Mouse (Mus musculus) right cerebral cortex, postnatal 14 days (tissue): Measurements from ENCODE around the gene Sh3bp1.

ENCODE experiments used
- DNase-seq: peaks from one replicate; pipeline ENCODE4 v3.0.0; 2022

Gene Sh3bp1

DNA sequence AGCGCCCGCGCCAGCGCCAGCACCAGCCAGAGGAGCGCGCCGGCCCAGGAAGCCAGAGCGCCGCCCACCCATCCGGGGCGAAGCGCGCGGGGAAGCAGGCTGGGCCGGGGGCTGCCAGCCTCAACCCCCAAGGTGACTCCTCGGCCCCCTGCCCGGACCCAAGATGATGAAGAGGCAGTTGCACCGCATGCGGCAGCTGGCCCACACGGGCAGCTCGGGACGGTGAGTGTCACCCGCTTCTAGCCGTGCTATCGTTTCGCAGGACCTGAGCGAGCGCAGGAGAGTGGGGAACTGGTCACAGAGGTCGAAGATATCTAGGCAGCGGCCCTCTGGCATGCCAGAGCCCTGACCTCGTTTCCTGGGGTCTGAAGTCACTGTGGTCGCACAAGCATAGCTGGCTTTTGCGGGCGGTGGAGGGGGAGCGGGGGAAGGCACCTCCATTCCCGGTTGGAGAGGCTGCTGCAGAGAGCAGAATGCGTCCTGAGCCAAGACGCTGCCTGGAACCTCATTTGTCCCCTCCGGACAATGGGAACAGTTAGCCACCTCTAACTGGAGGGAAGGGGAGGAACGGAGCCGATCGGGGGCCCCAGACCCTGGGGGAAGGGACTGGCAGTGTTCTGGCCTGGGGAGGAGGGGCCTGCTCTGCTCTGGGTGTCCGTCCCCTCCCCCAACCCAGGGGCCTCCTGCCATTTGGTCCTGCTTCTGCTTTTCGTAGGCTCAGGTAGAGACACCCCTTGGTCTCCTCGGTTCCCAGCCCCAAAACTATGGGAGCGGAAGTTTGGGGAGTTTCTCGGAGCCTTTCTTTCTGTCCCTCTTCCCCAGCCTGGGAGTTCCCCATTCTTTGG, at the start of gene Sh3bp1:
Gene Sh3bp1, plus strand, starts transcription at position 29 of the 845 bp plus-strand sequence.
- peak; percentile 68 for DNase-seq

DNA sequence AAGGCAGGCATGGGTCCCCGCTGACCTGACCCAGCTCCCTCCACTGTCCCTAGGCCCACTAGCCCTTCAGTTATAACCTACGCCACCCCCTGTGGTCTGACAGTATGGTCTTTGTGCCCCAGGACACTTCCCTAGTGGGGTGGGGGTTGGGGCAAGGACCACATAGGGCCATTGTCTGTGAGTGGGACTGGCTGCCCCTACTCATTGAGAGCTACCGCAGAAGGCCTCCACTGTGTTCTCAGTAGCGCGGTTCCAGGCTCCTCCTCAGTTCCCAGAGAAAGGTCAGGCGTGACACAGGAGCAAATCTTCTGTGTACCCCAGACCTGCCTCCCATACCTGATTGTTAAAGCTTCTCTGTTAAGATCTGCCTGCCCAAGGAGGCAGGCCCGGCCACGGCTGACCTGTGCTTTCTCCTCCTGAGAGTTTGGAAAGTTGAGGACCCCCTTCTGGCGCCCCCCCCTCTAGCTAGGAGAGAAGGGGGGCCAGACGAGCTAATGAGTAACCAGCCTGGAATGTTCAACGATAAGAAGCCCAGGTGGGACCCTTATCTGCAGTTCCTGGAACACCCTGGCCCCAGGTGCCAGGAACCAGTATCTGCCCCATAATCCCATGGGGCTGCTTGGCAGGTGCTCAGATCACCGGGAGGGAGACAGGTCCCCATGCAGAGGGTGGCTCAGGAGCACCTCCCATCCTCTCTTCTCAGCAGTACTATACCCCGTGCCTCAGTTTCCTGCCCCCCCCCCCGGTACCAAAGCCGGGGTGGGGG, 49.3 kb upstream of the Sh3bp1 start:
- DNase-seq: no peak

DNA sequence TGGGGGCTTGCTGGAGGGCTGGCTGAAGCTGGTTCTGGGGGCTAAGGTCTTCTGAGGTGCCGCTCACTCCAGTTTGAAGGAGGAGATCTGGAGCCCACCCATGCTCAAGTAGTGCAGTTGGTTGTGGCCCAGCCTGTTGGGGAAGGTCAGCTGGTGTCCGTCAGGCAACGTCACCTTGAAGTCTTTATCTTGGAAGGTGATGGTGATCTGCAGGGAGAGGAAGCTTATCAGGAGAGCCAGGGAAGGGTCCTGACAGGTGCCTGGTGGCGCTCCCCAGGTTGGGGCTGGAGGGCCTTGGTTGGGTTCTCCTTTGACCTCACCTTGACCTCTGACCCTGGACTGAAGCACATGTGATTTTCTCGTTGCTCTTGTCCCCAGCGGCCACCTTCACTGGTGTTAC, 48.6 kb upstream of the Sh3bp1 start:
- no peak for DNase-seq

DNA sequence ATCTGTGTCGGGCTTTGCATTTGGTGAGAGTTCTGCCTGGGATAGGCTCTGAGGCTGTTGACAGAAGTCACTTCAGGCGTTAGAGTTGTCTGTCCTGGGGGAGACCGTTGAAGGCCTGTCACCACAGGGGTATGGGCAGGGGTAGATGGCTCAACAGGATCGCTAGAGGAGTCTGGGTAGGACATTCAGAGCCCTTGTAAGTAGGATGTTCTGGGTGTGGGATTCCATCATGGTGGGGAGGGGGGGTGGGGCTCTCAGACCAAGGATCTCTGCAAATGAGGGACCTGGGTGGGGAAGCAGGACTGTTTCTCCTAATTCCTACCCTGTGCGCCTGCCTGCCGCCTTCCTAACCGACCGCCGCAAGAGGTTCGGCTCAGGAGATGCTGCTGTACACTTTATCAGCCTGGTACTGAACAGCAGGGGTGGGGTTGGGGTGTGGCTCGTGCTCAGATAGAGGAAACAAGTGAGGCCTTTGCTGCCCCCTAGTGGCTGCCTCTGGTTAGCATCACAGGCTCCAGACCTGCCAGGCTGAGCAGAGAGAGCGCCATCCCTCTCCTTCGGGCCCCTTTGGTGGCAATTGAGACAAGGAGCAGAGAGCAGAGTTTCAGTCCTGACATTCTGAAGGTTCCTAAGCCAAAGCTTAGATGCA, 47.9 kb upstream of the Sh3bp1 start:
- DNase-seq: peak; percentile 95

DNA sequence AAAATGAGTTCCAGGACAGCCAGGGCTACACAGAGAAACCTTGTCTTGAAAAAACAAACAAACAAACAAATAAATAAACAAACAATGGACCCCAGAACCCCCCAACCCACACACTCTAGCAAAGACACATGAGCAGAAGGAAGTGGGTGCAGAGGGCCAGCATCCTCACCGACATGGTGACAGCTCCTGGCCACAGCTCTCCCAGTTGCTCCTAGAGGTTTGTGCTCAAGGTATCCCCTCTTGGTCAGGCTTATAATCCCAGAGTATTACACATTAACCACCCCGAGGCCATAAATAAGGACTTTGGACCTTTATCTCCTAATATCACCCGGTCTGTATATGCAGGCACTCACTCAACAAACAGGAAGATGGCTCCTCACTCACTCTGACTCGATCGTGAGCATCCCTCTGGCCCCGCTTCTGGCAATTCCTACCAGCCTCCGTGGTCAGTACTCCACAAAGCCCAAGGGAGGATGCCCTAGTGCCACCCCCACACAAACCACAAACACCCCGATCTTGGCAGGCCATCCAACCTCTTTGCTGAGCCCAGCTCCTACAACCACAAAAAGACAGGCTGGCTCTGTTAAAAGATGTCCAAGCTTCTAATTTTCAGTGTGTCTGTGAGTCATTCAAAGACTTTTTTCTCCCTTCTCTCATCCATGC, 44.1 kb upstream of the Sh3bp1 start, which contains the start of gene Lgals2:
Gene Lgals2, minus strand, starts transcription at position 227 of the 663 bp plus-strand sequence.
- DNase-seq: no peak

DNA sequence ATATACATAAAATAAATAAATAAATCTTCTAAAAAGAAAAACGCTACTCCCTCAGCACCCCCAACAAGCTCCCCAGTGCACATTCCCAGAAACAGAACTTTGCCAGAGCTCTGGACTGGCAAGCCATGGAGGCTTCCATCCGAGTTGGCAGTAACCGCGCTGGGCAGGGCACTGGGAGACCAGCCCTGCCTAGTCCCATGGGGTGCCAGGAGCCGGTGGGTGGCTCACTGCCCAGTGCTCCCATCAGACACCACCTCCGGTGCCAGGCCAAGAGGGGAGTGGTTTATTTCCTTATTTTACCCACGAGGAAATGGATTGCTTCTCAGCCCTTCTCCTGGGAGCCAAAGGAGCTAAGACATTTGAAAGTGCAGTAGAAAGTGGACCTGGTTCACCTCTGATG, 42.6 kb upstream of the Sh3bp1 start:
- no peak for DNase-seq

DNA sequence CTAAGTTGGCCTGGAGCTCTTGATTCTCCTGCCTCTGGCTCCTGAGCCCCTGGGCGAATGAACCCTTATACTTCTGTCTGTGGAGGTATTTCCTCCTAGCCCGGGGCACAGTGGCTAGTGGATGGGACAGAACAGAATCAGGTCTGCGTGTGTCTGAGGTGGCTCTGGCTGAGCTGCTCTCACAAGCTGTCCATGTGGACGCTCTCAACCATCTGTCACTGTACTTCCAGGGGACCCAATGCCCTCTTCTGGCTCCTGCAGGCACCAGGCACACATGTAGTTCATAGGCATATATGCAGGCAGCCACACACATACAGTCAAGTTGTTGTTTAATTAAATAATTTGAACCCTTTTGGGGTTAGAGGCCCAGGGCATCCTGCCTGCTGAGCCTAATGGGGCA, 40.3 kb upstream of the Sh3bp1 start:
- no peak for DNase-seq

DNA sequence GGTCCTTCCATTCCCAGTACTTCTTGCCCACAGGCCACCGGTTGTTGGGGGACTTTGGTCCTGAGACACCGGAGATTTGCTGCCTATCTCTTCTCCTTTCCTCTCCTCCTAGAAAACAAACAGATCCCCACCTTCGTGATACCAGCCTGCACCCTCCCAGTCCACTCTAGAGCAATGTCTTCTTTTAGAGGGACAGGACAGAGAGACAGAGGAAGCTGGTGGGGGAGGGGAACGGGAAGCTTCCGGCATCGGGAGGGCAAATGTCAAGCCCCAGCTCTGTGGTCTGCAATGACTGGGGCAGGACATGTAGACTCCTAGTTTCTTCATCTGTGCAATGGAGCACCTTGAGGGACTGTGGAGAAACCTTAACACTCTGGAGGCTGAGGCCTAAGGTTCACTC, 39.9 kb upstream of the Sh3bp1 start:
- no peak for DNase-seq

DNA sequence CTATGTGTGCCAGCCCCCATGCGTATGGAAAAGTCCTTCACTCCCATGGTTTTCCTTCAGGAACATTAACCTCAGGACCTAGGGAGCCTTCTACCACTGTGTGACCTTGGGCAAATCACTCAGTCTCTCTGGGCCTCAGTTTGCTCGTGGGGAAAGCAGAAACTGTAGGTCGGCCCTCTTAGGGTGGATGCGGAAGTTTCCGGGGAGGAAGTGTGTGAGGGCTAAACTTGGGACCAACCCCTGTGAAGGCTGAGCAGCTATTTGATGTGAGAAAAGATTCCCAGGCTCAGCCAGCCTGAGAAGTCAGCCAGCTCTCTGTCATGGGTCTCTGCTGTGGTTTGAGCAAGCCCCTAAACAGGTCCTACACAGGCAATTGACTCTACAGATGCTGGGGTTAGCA, 37.3 kb upstream of the Sh3bp1 start:
- DNase-seq: no peak

DNA sequence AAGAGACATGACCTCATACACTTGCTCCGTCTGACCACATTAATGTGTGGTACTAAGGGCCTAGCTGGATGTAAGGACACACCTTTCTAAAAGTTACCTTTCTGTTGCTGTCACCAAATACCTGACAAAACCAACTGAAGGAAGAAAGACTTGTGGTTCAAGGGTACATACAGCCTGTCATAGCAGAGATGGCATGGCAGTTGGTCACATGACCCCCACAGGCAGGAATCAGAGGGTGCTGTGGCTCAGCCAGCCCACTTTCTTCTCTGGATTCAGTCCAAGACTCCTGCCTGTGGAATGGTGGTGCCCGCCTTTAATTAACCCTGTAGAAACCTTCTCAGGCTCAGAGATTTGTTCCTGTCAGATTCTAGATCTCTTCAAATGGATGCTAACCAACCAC, 36.4 kb upstream of the Sh3bp1 start:
- DNase-seq: no peak

DNA sequence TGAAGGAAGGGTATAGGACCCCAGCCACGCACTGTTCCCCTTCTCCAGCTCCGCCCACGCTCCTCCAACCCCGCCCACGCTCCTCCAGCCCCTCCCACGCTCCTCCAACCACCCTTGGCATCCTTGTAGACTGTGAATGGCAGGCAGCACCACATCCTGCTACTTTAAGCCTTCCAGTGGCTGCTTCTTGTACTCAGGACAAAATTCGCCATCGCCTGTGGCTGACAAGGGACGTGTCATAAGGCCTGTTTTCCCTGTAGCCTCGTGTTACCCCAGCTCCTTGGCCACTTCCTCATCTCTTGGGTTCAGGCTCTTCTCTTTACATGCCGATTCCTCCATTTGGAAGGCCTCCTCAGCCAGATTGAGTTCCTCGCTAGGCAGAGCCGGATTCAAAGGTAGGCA, 35.7 kb upstream of the Sh3bp1 start:
- DNase-seq: no peak

DNA sequence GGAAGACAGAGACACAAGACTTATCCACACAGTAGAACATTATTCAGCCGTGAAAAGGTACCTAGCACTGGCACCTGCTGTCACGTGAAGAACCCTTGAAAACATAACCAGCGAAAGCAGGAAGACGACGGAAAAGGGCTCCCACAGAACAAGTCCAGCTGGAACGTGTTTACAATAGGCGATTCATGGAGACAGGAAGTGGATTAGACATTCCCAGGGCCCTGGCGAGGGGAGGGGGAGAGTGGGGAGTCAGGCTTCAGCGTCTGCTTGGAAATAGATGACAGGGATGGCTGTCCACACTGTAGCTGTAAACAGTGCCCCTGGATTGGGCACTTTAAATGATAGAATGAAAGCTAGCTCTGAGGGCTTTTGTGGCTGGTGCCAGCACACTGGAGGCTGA, 31.2 kb upstream of the Sh3bp1 start:
- no peak for DNase-seq

DNA sequence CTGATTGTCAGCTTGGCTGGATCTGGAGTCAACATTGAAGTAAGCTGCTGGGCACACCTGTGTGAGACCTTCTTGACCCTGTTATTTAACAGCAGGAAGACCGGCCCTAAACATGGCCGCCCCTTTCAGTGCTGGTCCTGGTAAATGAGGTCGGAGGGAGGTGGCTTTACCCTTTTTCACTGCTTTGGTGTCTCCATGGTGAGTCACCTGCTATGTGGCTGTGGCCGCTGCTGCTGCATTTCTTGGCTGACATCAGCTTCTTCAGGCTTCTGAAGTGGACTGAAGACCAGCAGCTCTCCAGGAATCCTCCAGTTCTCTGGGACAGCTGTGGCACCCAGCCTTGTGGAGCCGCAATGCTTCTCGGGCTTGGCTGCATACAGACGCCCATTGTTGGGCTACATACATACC, 30.7 kb upstream of the Sh3bp1 start:
- DNase-seq: no peak

DNA sequence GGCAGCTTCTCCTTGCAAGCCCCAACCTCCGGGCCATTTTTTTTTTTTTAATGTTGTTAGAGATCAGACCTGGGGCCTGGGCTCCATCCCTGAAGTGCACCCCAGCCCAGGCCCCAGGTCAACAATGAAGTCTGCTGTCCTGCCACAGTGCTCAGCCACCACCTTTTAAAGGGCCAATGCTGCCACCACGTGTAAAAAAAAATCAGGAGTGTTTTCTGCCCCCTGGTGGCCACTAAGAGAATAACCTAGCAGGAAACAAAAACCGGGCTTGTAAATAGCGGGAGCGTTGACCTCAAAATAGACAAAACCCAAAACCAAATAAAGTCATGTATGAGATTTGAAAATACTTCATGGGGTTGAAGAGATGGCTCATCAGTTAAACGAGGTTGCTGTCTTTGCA, 29.8 kb upstream of the Sh3bp1 start:
- no peak for DNase-seq

DNA sequence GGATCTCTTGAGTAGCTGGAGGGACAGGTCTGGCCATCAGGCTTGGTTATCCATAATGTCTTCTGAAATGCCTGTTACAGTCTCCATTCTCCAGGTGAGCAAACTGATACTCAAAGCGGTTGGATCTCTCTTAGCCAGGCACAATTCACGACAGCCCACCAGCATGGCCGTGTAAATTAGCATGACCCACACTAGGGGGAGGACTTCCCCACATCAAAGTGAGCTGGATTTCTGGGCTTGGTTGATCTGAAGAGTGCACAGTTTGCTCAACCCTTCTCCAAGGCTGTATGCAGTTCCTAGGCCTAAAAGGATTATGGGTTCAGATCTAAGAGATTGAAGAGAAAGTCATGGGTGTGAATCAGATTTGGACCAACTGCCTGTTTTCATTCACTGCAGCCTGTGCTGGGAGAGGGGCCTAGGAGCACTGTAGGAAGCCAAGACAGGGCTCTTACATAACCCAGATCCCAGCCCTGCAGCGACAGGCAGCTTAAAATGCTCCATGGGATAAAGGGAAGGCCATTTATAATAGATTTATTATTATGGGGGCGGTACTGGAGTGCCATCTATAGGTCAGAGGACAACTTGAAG, 27.5 kb upstream of the Sh3bp1 start:
- no peak for DNase-seq

DNA sequence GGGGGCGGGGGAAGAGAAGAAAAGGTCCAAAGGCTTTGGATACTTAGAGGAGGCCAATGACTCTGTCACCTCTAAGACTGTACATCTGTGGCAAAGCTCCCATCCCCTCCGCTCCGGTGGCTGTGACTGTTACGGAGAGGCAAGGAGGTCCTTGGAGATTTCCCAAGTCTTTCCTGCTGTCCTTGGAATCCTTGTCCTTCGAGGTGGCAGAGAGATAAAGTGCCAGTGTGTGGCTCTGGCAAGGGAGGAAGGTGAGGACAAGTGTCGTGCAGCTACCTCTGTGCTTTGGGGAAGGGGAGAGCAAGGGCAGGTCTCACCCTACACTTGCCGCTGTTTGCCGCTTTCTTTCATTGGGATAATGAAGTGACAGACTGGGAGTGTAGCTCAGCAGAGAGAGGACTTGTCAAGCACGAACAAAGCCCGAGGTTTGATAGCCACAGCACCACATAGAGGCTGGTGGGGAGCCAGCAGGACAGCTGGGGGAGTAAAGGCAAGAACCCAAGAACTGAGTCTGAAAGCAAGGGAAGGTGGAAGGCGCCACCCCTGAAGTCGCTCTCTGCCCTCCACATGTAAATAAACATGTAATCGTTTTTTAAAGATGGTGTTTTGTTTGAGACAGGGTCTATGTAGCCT, 25.6 kb upstream of the Sh3bp1 start:
- no peak for DNase-seq

DNA sequence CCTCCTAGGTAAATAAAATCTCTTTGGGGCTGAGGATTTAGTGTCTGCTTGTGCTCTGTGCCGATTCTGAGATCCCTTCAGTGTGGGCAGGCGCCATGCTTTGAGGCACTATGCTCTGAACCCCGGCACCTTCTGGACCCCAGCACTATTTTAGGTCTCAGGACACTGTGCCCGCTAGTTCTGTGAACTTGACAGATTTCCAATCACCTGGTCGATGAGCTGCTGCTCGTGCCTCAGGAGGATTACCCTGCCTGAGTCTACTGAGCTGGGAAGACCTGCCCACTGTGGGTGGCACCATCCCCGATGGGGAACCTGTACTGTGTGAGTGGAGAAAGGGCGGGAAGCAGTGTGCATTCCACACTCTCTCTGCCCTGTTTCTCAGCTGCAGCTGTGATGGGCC, 24.6 kb upstream of the Sh3bp1 start:
- DNase-seq: no peak

DNA sequence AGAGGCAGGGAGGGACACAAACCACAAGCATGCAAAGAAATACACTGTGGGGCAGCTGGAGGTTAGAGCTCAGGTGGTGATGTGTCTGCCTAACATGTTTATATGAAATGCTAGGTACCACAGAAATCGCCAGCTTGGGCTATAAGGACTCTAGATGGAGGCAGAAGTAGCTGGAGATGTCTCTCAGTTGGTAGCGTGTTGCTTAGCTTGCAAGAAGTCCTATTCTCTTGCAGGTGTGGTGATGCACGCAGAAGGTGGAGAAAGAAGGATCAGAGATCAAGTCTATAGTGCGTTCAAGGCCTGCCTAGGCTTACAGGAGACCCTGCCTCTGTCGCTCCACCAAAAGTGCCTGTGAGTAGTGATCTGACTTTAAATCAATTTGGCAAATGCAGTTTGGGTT, 24.0 kb upstream of the Sh3bp1 start:
- no peak for DNase-seq

DNA sequence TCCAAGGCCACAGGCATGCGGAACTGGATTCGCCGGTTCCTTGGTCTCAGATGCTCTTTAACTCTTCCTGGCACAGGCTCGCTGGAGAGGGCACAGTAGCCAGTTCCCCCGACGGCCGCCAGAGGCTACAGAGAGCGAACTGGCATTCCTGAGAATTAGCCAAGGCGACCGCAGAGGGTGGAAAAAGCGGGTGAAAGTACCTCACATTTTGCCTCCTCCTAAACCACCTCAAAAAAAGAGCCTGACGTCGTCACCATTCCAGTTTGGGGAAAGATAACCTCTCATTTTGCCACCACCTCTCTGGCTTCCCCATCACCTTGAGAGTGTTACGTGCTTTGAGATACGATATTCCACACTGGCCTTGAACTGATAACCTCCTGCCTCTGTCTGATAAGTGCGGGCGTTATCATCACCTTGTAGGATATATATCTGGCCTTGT, 23.3 kb upstream of the Sh3bp1 start:
- DNase-seq: peak; percentile 84

DNA sequence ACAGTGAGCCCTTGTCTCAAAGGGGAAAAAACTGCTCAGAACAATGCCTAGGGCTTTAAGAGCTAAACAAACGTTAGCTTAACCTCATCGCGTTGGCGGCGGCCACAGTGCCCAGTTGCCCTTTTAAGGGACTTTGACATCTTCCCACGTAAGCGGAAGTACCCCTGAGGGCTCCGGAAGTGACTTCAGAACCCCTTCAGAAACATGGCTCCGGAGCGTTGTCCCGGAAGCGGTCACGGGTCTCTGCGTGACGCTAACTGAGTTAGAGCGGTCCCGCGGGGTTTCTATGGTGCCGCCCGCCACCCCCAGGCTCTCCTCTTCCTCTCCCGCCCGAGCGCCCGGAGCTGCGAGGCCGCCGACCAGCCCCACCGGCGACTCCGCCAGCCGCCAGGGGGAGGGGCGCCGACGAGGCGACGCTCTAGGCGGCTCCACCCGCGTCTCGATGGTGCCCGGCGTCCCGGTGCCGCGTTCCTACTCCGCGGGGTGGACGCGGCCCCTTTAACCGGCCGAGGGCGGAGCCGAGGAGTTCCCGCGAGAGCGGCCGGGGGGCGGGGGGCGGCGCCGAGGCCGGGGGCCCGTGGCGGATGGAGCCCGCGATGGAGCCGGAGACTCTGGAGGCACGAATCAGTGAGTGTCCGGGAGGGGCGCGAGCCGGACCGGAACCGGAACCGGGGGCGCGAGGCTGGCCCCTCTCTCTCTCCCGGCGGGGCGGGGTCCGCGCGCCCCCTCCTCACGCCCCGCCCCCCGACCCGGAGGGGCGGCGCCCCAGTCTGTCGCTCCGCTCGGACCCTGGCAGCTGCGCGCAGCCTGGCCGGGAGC, 22.4 kb upstream of the Sh3bp1 start, which contains the start of gene Gga1:
Gene Gga1, plus strand, starts transcription at position 200 of the 819 bp plus-strand sequence.
- DNase-seq: peak; percentile 93

DNA sequence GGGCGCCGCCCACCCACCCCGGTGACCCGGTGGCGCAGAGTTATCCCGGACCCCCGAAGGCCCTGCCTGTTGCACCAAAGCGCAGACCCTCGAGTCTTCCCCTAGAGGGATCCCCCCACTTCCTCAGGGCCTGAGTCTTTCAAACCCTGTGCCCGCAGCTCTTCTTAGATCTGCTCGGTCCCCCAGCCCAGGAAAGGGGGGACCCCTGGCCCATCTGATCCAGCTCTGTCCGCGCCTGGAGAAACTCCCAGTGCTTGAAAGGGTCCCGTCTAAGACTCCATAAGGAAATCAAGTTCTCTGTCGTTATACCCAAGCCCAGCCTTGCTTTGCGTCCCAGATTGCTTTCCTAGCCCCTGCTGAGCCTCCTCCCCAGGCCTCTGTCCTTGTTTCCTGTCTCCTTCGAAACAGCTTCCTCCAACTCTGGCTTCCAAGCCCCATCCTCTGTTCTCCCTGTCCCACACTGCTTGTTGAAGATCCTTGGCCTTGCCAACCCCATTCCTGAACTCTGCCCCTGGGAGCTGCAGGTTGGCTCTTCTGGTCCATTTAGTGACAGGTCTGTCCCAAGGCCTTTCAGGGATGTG, 21.7 kb upstream of the Sh3bp1 start:
- no peak for DNase-seq
